Mouse (Mus musculus): ENCODE measurements around the gene Mapk1. TPM values are rescaled to one million over a fixed set of nuclear protein-coding genes. Genes with fewer than 3 reads are reported as not detected.
"Not testable (repeated sequence)": the region's sequence is repeated elsewhere in the genome, so short reads cannot be mapped to it uniquely, and the experiment has no call there.

Gene Mapk1
- total RNA-seq (2021) = 100 to 1,000 TPM; 284 to 293 TPM

GRCm38 (mm10) chr16:16983131-16983533, at the start of gene Mapk1:
TSS of gene Mapk1 (plus strand) at chr16:16983382.
- intact Hi-C loops (cut with DNase I) = no loop called here
- DNase-seq = peak; percentile 96

GRCm38 (mm10) chr16:16939543-16939942, 43.6 kb upstream of the Mapk1 start:
- intact Hi-C loops (cut with DNase I) = no loop called here

GRCm38 (mm10) chr16:16941078-16941477, 42.1 kb upstream of the Mapk1 start:
- DNase-seq = no peak

More at GRCm38 (mm10) chr16:16939543-16939942, 43.6 kb upstream of the Mapk1 start:
- no peak for DNase-seq

GRCm38 (mm10) chr16:16958575-16958974, 24.6 kb upstream of the Mapk1 start:
- intact Hi-C loops (cut with DNase I) = no loop called here
- DNase-seq = no peak

More at GRCm38 (mm10) chr16:16941078-16941477, 42.1 kb upstream of the Mapk1 start:
- intact Hi-C loops (cut with DNase I) = no loop called here

GRCm38 (mm10) chr16:16959907-16960306, 23.3 kb upstream of the Mapk1 start:
- intact Hi-C loops (cut with DNase I) = no loop called here
- DNase-seq = no peak

GRCm38 (mm10) chr16:16965149-16965548, 18.0 kb upstream of the Mapk1 start:
- no peak for DNase-seq
- intact Hi-C loops (cut with DNase I) = no loop called here

GRCm38 (mm10) chr16:16966290-16966689, 16.9 kb upstream of the Mapk1 start:
- intact Hi-C loops (cut with DNase I) = no loop called here
- no peak for DNase-seq

- DNase-seq = no peak
- intact Hi-C loops (cut with DNase I) = no loop called here
Measured at GRCm38 (mm10) chr16:16978061-16978460, 5.1 kb upstream of the Mapk1 start.

GRCm38 (mm10) chr16:16978765-16979164, 4.4 kb upstream of the Mapk1 start:
- intact Hi-C loops (cut with DNase I) = no loop called here
- DNase-seq = no peak

GRCm38 (mm10) chr16:16982636-16983035, 546 bp upstream of the Mapk1 start:
- DNase-seq = no peak
- intact Hi-C loops (cut with DNase I) = no loop called here

GRCm38 (mm10) chr16:16983534-16984422, 596 bp downstream of the Mapk1 start:
- DNase-seq = peak; percentile 38
- intact Hi-C loops (cut with DNase I) = no loop called here

- DNase-seq = no peak
- intact Hi-C loops (cut with DNase I) = no loop called here
Measured at GRCm38 (mm10) chr16:16984423-16984941, 1.3 kb downstream of the Mapk1 start.

GRCm38 (mm10) chr16:16987248-16987647, 4.1 kb downstream of the Mapk1 start:
- no peak for DNase-seq
- intact Hi-C loops (cut with DNase I) = no loop called here

- no peak for DNase-seq
- intact Hi-C loops (cut with DNase I) = no loop called here
Measured at GRCm38 (mm10) chr16:16988842-16989241, 5.7 kb downstream of the Mapk1 start.

GRCm38 (mm10) chr16:16990021-16990420, 6.8 kb downstream of the Mapk1 start:
- DNase-seq = no peak
- intact Hi-C loops (cut with DNase I) = no loop called here

GRCm38 (mm10) chr16:16994426-16995052, 11.4 kb downstream of the Mapk1 start:
- intact Hi-C loops (cut with DNase I) = no loop called here
- no peak for DNase-seq

GRCm38 (mm10) chr16:16996121-16996729, 13.0 kb downstream of the Mapk1 start:
- intact Hi-C loops (cut with DNase I); DNase-seq: not testable (repeated sequence)

GRCm38 (mm10) chr16:17001109-17001508, 17.9 kb downstream of the Mapk1 start:
- no peak for DNase-seq
- intact Hi-C loops (cut with DNase I) = no loop called here

- intact Hi-C loops (cut with DNase I) = no loop called here
- DNase-seq = no peak
Measured at GRCm38 (mm10) chr16:17007070-17007469, 23.9 kb downstream of the Mapk1 start.

- DNase-seq = no peak
- intact Hi-C loops (cut with DNase I) = loop anchor here (10.0 kb wide), 1 partner anchor 105 kb away; no protein-coding TSS in a partner anchor
Measured at GRCm38 (mm10) chr16:17010036-17010435, 26.9 kb downstream of the Mapk1 start.

- intact Hi-C loops (cut with DNase I) = loop anchor here (10.0 kb wide), 1 partner anchor 108 kb away; no protein-coding TSS in a partner anchor
Measured at GRCm38 (mm10) chr16:17012583-17012982, 29.4 kb downstream of the Mapk1 start.

More at GRCm38 (mm10) chr16:17012583-17012982, 29.4 kb downstream of the Mapk1 start:
- DNase-seq = no peak

Data from left cerebral cortex, postnatal 4 days (tissue).